Mouse (Mus musculus) right cerebral cortex, postnatal 14 days (tissue): ENCODE measurements around the gene Mmp28.

Experiments
- DNase-seq: peaks from one replicate; pipeline ENCODE4 v3.0.0; 2022

The Mmp28 gene

GRCm38 (mm10) chr11:83447612-83448011 is 15.3 kb downstream of the Mmp28 start:
- no peak for DNase-seq

GRCm38 (mm10) chr11:83445001-83445400 is 17.9 kb downstream of the Mmp28 start:
- no peak for DNase-seq

GRCm38 (mm10) chr11:83443824-83444223 is 19.0 kb downstream of the Mmp28 start:
- no peak for DNase-seq

GRCm38 (mm10) chr11:83442596-83443267 is 20.1 kb downstream of the Mmp28 start:
- peak; percentile 76 for DNase-seq

- no peak for DNase-seq
These were observed 21.6 kb downstream of the Mmp28 start for GRCm38 (mm10) chr11:83441235-83441634.

GRCm38 (mm10) chr11:83440081-83441064 is 22.5 kb downstream of the Mmp28 start:
- peak; percentile 88 for DNase-seq

- no peak for DNase-seq
These were observed 23.3 kb downstream of the Mmp28 start for GRCm38 (mm10) chr11:83439426-83440060.

- DNase-seq = no peak
These were observed 25.5 kb downstream of the Mmp28 start, which contains the start of gene 1700020L24Rik for GRCm38 (mm10) chr11:83437377-83437776. Gene 1700020L24Rik (plus strand): TSS chr11:83437677.

GRCm38 (mm10) chr11:83432533-83432932 is 30.3 kb downstream of the Mmp28 start:
- DNase-seq = no peak

GRCm38 (mm10) chr11:83429355-83429754 is 33.5 kb downstream of the Mmp28 start, which contains the start of gene Gas2l2:
Gene Gas2l2 (minus strand): TSS chr11:83429455.
- DNase-seq = no peak

- no peak for DNase-seq
These were observed 35.9 kb downstream of the Mmp28 start for GRCm38 (mm10) chr11:83426964-83427363.

GRCm38 (mm10) chr11:83424681-83425080 is 38.2 kb downstream of the Mmp28 start:
- peak; percentile 72 for DNase-seq

GRCm38 (mm10) chr11:83421305-83421704 is 41.6 kb downstream of the Mmp28 start:
- DNase-seq = peak; percentile 35

- peak; percentile 61 for DNase-seq
These were observed 42.5 kb downstream of the Mmp28 start for GRCm38 (mm10) chr11:83420338-83420737.

GRCm38 (mm10) chr11:83418566-83418965 is 44.3 kb downstream of the Mmp28 start:
- DNase-seq = peak; percentile 73

GRCm38 (mm10) chr11:83417708-83418107 is 45.2 kb downstream of the Mmp28 start:
- DNase-seq = no peak

GRCm38 (mm10) chr11:83417080-83417479 is 45.8 kb downstream of the Mmp28 start:
- DNase-seq = no peak

- DNase-seq = no peak
These were observed 52.4 kb downstream of the Mmp28 start for GRCm38 (mm10) chr11:83410510-83410909.

GRCm38 (mm10) chr11:83409792-83410291 is 53.0 kb downstream of the Mmp28 start:
- DNase-seq = no peak

- peak; percentile 38 for DNase-seq
These were observed 53.6 kb downstream of the Mmp28 start, which contains the start of gene Rasl10b for GRCm38 (mm10) chr11:83409087-83409754. Gene Rasl10b (plus strand): TSS chr11:83409137.

- DNase-seq = no peak
These were observed 54.6 kb downstream of the Mmp28 start for GRCm38 (mm10) chr11:83408242-83408641.

GRCm38 (mm10) chr11:83406391-83406790 is 56.5 kb downstream of the Mmp28 start:
- no peak for DNase-seq
